Mouse (Mus musculus): ENCODE data around the gene Rin2. TPM values are rescaled to one million over a fixed set of nuclear protein-coding genes. Genes with fewer than 3 reads are reported as not detected.

The Rin2 gene
- total and polyA plus RNA-seq, 2 experiments from 2014 or later = 13.1 to 16.8 TPM

GRCm38 (mm10) chr2:145684151-145684550 lies 9.1 kb downstream of the Rin2 start:
- ATAC-seq (ENCODE audit: insufficient read depth, low read depth) (no peak), DNase-seq (ENCODE audit: low spot score) (no peak)
- Histone ChIP-seq H3K9ac (replicated peaks; ENCODE audit: low read depth, low read length) (no peak overlapping the region), H3K4me3 (ENCODE audit: low read depth, low read length) (no peak overlapping the region), H3K36me3 (replicated peaks; ENCODE audit: control insufficient read depth, insufficient read depth, low read length) (no peaks in the 10 kb centered on the region), H3K27ac (ENCODE audit: low read depth) (no peak overlapping the region), H3K4me2 (ENCODE audit: low read depth, low read length) (no peak overlapping the region), H3K9me3 (replicated peaks; ENCODE audit: control insufficient read depth, low read length) (no peaks in the 10 kb centered on the region), H3K27me3 (ENCODE audit: control insufficient read depth, insufficient read depth, low read length) (no peaks in the 10 kb centered on the region), H3K4me1 (ENCODE audit: control insufficient read depth, insufficient read depth) (no peaks in the 10 kb centered on the region)
- WGBS = 91% methylated on average over 1 of the region's 1 CpGs
- TF ChIP-seq CTCF (IDR thresholded peaks at IDR 0.05; ENCODE audit: low read depth) (no peak), EP300 (IDR thresholded peaks at IDR 0.05; ENCODE audit: low read depth) (no peak)

- Histone ChIP-seq H3K4me3 (ENCODE audit: low read depth, low read length) (no peak overlapping the region), H3K9me3 (replicated peaks; ENCODE audit: control insufficient read depth, low read length) (no peaks in the 10 kb centered on the region), H3K4me1 (ENCODE audit: control insufficient read depth, insufficient read depth) (no peaks in the 10 kb centered on the region), H3K4me2 (ENCODE audit: low read depth, low read length) (no peak overlapping the region), H3K36me3 (replicated peaks; ENCODE audit: control insufficient read depth, insufficient read depth, low read length) (no peaks in the 10 kb centered on the region), H3K9ac (replicated peaks; ENCODE audit: low read depth, low read length) (no peak overlapping the region), H3K27me3 (ENCODE audit: control insufficient read depth, insufficient read depth, low read length) (no peaks in the 10 kb centered on the region), H3K27ac (ENCODE audit: low read depth) (no peak overlapping the region)
- WGBS = 81% methylated on average over 8 of the region's 8 CpGs
- ATAC-seq (ENCODE audit: insufficient read depth, low read depth) (no peak), DNase-seq (ENCODE audit: low spot score) (no peak)
- TF ChIP-seq CTCF (IDR thresholded peaks at IDR 0.05; ENCODE audit: low read depth) (no peak), EP300 (IDR thresholded peaks at IDR 0.05; ENCODE audit: low read depth) (no peak)
These were observed 9.9 kb downstream of the Rin2 start for GRCm38 (mm10) chr2:145684891-145685290.

GRCm38 (mm10) chr2:145686017-145686416 lies 11.0 kb downstream of the Rin2 start:
- Histone ChIP-seq H3K27ac (ENCODE audit: low read depth) (no peak overlapping the region), H3K4me3 (ENCODE audit: low read depth, low read length) (no peak overlapping the region), H3K9me3 (replicated peaks; ENCODE audit: control insufficient read depth, low read length) (no peaks in the 10 kb centered on the region), H3K9ac (replicated peaks; ENCODE audit: low read depth, low read length) (no peak overlapping the region), H3K27me3 (ENCODE audit: control insufficient read depth, insufficient read depth, low read length) (no peaks in the 10 kb centered on the region), H3K4me2 (ENCODE audit: low read depth, low read length) (no peak overlapping the region), H3K4me1 (ENCODE audit: control insufficient read depth, insufficient read depth) (no peaks in the 10 kb centered on the region), H3K36me3 (replicated peaks; ENCODE audit: control insufficient read depth, insufficient read depth, low read length) (no peaks in the 10 kb centered on the region)
- 73% methylated on average over 4 of the region's 4 CpGs for WGBS
- TF ChIP-seq EP300 (IDR thresholded peaks at IDR 0.05; ENCODE audit: low read depth) = no peak
- ATAC-seq (ENCODE audit: insufficient read depth, low read depth) (no peak), DNase-seq (ENCODE audit: low spot score) (no peak)

GRCm38 (mm10) chr2:145691367-145692009 lies 16.5 kb downstream of the Rin2 start:
- no peak for ATAC-seq (ENCODE audit: insufficient read depth, low read depth)
- TF ChIP-seq CTCF (IDR thresholded peaks at IDR 0.05; ENCODE audit: low read depth) = no peak
- TF ChIP-seq EP300 (IDR thresholded peaks at IDR 0.05; ENCODE audit: low read depth) = no peak
- no peak for DNase-seq (ENCODE audit: low spot score)
- H3K4me1 ChIP-seq (ENCODE audit: control insufficient read depth, insufficient read depth) = no peaks in the 10 kb centered on the region
- H3K4me3 ChIP-seq (ENCODE audit: low read depth, low read length) = no peak overlapping the region
- no peak overlapping the region for H3K27ac ChIP-seq (ENCODE audit: low read depth)
- no peaks in the 10 kb centered on the region for H3K9me3 ChIP-seq (replicated peaks; ENCODE audit: control insufficient read depth, low read length)
- H3K36me3 ChIP-seq (replicated peaks; ENCODE audit: control insufficient read depth, insufficient read depth, low read length) = no peaks in the 10 kb centered on the region
- WGBS = 69% methylated on average over 10 of the region's 10 CpGs
- H3K27me3 ChIP-seq (ENCODE audit: control insufficient read depth, insufficient read depth, low read length) = no peaks in the 10 kb centered on the region
- H3K9ac ChIP-seq (replicated peaks; ENCODE audit: low read depth, low read length) = no peak overlapping the region
- H3K4me2 ChIP-seq (ENCODE audit: low read depth, low read length) = no peak overlapping the region

- DNase-seq (ENCODE audit: low spot score) (no peak), ATAC-seq (ENCODE audit: insufficient read depth, low read depth) (no peak)
- Histone ChIP-seq H3K9me3 (replicated peaks; ENCODE audit: control insufficient read depth, low read length) (no peaks in the 10 kb centered on the region), H3K4me2 (ENCODE audit: low read depth, low read length) (no peak overlapping the region), H3K4me3 (ENCODE audit: low read depth, low read length) (no peak overlapping the region), H3K27ac (ENCODE audit: low read depth) (no peak overlapping the region), H3K4me1 (ENCODE audit: control insufficient read depth, insufficient read depth) (no peaks in the 10 kb centered on the region), H3K27me3 (ENCODE audit: control insufficient read depth, insufficient read depth, low read length) (no peaks in the 10 kb centered on the region), H3K36me3 (replicated peaks; ENCODE audit: control insufficient read depth, insufficient read depth, low read length) (no peaks in the 10 kb centered on the region), H3K9ac (replicated peaks; ENCODE audit: low read depth, low read length) (no peak overlapping the region)
- WGBS = 73% methylated on average over 6 of the region's 6 CpGs
- TF ChIP-seq CTCF (IDR thresholded peaks at IDR 0.05; ENCODE audit: low read depth) (no peak), EP300 (IDR thresholded peaks at IDR 0.05; ENCODE audit: low read depth) (no peak)
These were observed 22.1 kb downstream of the Rin2 start for GRCm38 (mm10) chr2:145697160-145697559.
